Mouse (Mus musculus) MEL (cell line): Measurements from ENCODE around the gene Jarid2.

Experiments
- CTCF ChIP-seq, 3 experiments: IDR thresholded peaks in 2 of 3; conservative IDR thresholded peaks in 1 of 3; 2 replicates each; pipeline ENCODE4 v1.5.1; 2011 to 2012; ENCODE audit warnings: low read length in 3 of 3, low read depth in 2 of 3, mild to moderate bottlenecking in 2 of 3, improper control_type of control experiment in 1 of 3, inconsistent platforms in 1 of 3, mixed read lengths in 1 of 3, moderate library complexity in 1 of 3; ENCODE audit not compliant: control insufficient read depth in 1 of 3, insufficient read depth in 1 of 3, poor library complexity in 1 of 3, severe bottlenecking in 1 of 3
- GATA1 ChIP-seq: IDR thresholded peaks from 2 replicates; pipeline ENCODE4 v1.6.1; 2011; ENCODE audit warnings: low read depth, low read length, improper control_type of control experiment
- TAL1 ChIP-seq: IDR thresholded peaks from 2 replicates; pipeline ENCODE4 v1.6.1; 2012; ENCODE audit warnings: mild to moderate bottlenecking, inconsistent platforms, low read length, moderate library complexity, mixed read lengths
- TBP ChIP-seq: IDR thresholded peaks from 2 replicates; pipeline ENCODE4 v1.8.0; 2011; ENCODE audit warnings: low read depth, low read length, improper control_type of control experiment
- TCF12 ChIP-seq: IDR thresholded peaks from 2 replicates; pipeline ENCODE4 v1.6.1; 2014; ENCODE audit warnings: low read depth, mild to moderate bottlenecking, inconsistent platforms, low read length, improper control_type of control experiment, moderate library complexity
- USF1 ChIP-seq: IDR thresholded peaks from 2 replicates; pipeline ENCODE4 v1.6.1; 2014; ENCODE audit warnings: low read depth, mild to moderate bottlenecking, inconsistent platforms, low read length, improper control_type of control experiment, moderate library complexity

DNA sequence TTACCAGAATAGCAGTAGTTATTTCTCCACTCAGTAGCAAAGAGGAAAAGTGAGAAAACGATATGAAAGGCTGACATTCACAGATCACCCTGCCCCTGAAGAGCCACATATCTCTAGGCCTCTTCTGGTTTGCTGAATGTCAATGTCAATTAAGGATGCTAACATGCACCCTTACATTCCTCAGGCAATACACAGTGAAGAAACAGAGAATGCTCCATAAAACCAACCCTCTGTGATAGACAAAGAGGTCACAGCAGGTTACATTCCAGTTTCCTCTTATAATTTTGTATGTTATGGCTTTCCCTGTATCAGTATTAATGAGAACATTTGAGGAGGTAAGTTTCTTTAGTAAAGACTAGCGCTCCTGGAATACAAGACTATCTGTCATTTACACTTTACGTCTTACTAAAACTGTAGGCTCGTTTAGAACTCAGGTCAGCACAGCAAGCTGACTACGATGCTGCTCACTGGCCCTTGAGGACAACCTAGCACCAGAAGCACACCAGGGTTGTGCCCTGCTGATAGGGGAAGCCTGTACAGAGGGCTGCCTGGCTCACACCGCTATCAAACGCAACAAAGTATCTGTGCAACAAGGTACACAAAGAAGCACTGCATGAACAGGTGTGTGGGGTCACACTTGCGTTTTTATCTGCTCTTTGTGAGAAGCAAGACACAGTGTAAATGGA lies 224.4 kb downstream of the Jarid2 start:
- no peak for TF ChIP-seq GATA1
- TF ChIP-seq CTCF (IDR thresholded peaks at IDR 0.05 in 2 of 3, conservative IDR thresholded peaks at IDR 0.05 in 1 of 3; ENCODE audit: control insufficient read depth in 1 of 3, insufficient read depth in 1 of 3, low read depth in 2 of 3, low read length in 3 of 3, poor library complexity in 1 of 3, severe bottlenecking in 1 of 3): no peak
- no peak for TF ChIP-seq TAL1
- TF ChIP-seq TBP: no peak
- TF ChIP-seq USF1: no peak
- TF ChIP-seq TCF12: no peak
